Mouse (Mus musculus): ENCODE measurements around the gene A430005L14Rik. TPM values are rescaled to one million over a fixed set of nuclear protein-coding genes. Genes with fewer than 3 reads are reported as not detected.

The A430005L14Rik gene
- total and polyA plus RNA-seq, 2 experiments = 46.9 to 53.2 TPM

DNA sequence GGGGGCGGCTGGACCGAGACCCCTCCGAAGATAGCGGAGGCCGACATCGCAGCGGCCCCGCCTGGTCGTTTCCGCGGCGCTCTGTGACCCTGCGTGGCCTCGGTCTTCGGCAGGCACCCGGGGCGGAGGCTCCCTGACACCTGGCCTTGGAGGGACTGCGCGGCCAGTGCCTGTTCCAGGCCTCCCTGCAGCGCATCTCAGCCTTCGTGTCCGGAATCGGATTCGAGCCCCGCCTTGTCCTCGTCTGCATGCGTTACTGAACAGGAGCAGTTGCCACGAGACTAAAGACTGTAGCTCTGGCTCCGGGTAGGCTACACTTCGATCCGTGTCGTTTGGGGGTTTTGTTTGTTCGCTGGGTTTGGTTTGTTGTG is 18.2 kb downstream of the A430005L14Rik start:
- Histone ChIP-seq H3K9ac (ENCODE audit: low read depth, low read length) (peak overlapping the region; percentile 76), H3K4me1 (ENCODE audit: control insufficient read depth, insufficient read depth, low read length) (peaks cover 5% of the 10 kb centered on the region), H3K27ac (replicated peaks; ENCODE audit: insufficient read depth, low read depth, low read length) (peak overlapping the region; percentile 11), H3K36me3 (ENCODE audit: control insufficient read depth, insufficient read depth, low read length) (peaks cover 6% of the 10 kb centered on the region; the same call in 1 of the 2 replicates), H3K27me3 (ENCODE audit: control insufficient read depth, insufficient read depth, low read length) (no peaks in the 10 kb centered on the region), H3K79me2 (ENCODE audit: control insufficient read depth, insufficient read depth, low read length) (peaks cover 3% of the 10 kb centered on the region; the same call in 1 of the 2 replicates), H3K4me3 (ENCODE audit: insufficient read depth, low read depth, low read length) (peak overlapping the region; percentile 76)
- DNase-seq (ENCODE audit: extremely low read depth, low read depth, low spot score) = peak; percentile 29
- TF ChIP-seq CTCF (IDR thresholded peaks at IDR 0.05; ENCODE audit: low read depth, low read length) (no peak), POLR2A (IDR thresholded peaks at IDR 0.05; ENCODE audit: extremely low read depth, insufficient read depth, low read length) (no peak)
- under 1% methylated on average over 33 of the region's 33 CpGs for WGBS

DNA sequence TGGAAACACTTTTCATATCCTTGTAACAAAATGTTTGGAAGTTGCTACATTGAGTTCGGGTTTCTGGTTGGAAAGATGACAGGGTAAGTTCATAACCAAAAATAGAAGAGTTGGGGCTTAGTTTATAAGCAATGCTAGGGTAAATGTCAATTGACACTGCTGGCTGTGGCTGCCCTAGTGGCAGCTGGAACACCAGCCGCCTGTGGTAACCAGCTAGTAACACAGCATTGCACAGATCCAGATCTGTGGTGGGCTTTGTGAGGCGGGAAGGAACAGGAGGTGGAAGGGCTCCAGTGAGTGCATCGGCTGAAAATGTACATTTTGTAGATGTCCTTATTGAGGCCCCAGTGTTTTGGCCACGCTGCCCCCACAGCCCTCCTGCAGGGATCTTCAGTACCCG is 18.7 kb downstream of the A430005L14Rik start:
- no peak overlapping the region for H3K27ac ChIP-seq (replicated peaks; ENCODE audit: insufficient read depth, low read depth, low read length)
- DNase-seq (ENCODE audit: extremely low read depth, low read depth, low spot score) = no peak
- H3K79me2 ChIP-seq (ENCODE audit: control insufficient read depth, insufficient read depth, low read length) = peaks cover 3% of the 10 kb centered on the region; the same call in 1 of the 2 replicates
- H3K9ac ChIP-seq (ENCODE audit: low read depth, low read length) = no peak overlapping the region
- H3K27me3 ChIP-seq (ENCODE audit: control insufficient read depth, insufficient read depth, low read length) = no peaks in the 10 kb centered on the region
- peaks cover 5% of the 10 kb centered on the region for H3K4me1 ChIP-seq (ENCODE audit: control insufficient read depth, insufficient read depth, low read length)
- no peak overlapping the region for H3K4me3 ChIP-seq (ENCODE audit: insufficient read depth, low read depth, low read length)
- 40% methylated on average over 6 of the region's 6 CpGs for WGBS
- H3K36me3 ChIP-seq (ENCODE audit: control insufficient read depth, insufficient read depth, low read length) = peaks cover 6% of the 10 kb centered on the region; the same call in 1 of the 2 replicates
- no peak for TF ChIP-seq CTCF (IDR thresholded peaks at IDR 0.05; ENCODE audit: low read depth, low read length)
- no peak for TF ChIP-seq POLR2A (IDR thresholded peaks at IDR 0.05; ENCODE audit: extremely low read depth, insufficient read depth, low read length)

- H3K27me3 ChIP-seq (ENCODE audit: control insufficient read depth, insufficient read depth, low read length) = no peaks in the 10 kb centered on the region
These were observed 22.2 kb downstream of the A430005L14Rik start for GRCm38 (mm10) chr4:153979243-153979642.

GRCm38 (mm10) chr4:153980470-153980869 is 23.4 kb downstream of the A430005L14Rik start:
- no peak for DNase-seq (ENCODE audit: extremely low read depth, low read depth, low spot score)
- no peak for TF ChIP-seq POLR2A (IDR thresholded peaks at IDR 0.05; ENCODE audit: extremely low read depth, insufficient read depth, low read length)
- TF ChIP-seq CTCF (IDR thresholded peaks at IDR 0.05; ENCODE audit: low read depth, low read length) = no peak
- 90% methylated on average over 11 of the region's 11 CpGs for WGBS
- Histone ChIP-seq H3K27ac (replicated peaks; ENCODE audit: insufficient read depth, low read depth, low read length) (no peak overlapping the region), H3K9ac (ENCODE audit: low read depth, low read length) (no peak overlapping the region), H3K27me3 (ENCODE audit: control insufficient read depth, insufficient read depth, low read length) (no peaks in the 10 kb centered on the region), H3K36me3 (ENCODE audit: control insufficient read depth, insufficient read depth, low read length) (peaks cover 12% of the 10 kb centered on the region; the same call in 1 of the 2 replicates), H3K79me2 (ENCODE audit: control insufficient read depth, insufficient read depth, low read length) (peaks cover 3% of the 10 kb centered on the region; the same call in 1 of the 2 replicates), H3K4me3 (ENCODE audit: insufficient read depth, low read depth, low read length) (no peak overlapping the region), H3K4me1 (ENCODE audit: control insufficient read depth, insufficient read depth, low read length) (peaks cover 3% of the 10 kb centered on the region)

More at GRCm38 (mm10) chr4:153979243-153979642, 22.2 kb downstream of the A430005L14Rik start:
- TF ChIP-seq CTCF (IDR thresholded peaks at IDR 0.05; ENCODE audit: low read depth, low read length) (no peak), POLR2A (IDR thresholded peaks at IDR 0.05; ENCODE audit: extremely low read depth, insufficient read depth, low read length) (no peak)
- Histone ChIP-seq H3K79me2 (ENCODE audit: control insufficient read depth, insufficient read depth, low read length) (peaks cover 3% of the 10 kb centered on the region; the same call in 1 of the 2 replicates), H3K4me3 (ENCODE audit: insufficient read depth, low read depth, low read length) (no peak overlapping the region), H3K36me3 (ENCODE audit: control insufficient read depth, insufficient read depth, low read length) (peaks cover 9% of the 10 kb centered on the region; the same call in 1 of the 2 replicates), H3K9ac (ENCODE audit: low read depth, low read length) (no peak overlapping the region), H3K4me1 (ENCODE audit: control insufficient read depth, insufficient read depth, low read length) (peaks cover 3% of the 10 kb centered on the region), H3K27ac (replicated peaks; ENCODE audit: insufficient read depth, low read depth, low read length) (no peak overlapping the region)
- DNase-seq (ENCODE audit: extremely low read depth, low read depth, low spot score) = no peak
- 85% methylated on average over 10 of the region's 10 CpGs for WGBS

DNA sequence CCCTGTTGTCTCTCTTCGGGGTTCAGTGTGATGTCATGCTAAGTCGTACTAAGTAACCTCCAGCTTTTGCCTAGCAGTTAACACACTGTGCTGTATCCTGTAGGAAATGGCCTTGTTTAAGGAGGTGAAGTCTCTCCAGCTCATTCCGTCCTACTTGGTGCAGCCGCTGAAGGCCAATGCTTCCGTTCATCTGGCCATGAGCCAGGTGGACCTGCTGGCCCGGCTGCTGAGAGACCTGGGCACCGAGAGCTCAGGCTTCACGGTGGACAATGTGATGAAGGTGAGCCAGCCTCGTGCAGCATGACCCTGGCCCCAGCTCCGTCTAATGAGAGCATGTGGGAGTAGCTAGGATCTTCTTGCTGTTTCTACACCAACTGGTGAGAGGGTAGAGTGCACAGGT is 35.7 kb downstream of the A430005L14Rik start:
- H3K79me2 ChIP-seq (ENCODE audit: control insufficient read depth, insufficient read depth, low read length) = no peaks in the 10 kb centered on the region
- peaks cover 19% of the 10 kb centered on the region; the same call in 1 of the 2 replicates for H3K36me3 ChIP-seq (ENCODE audit: control insufficient read depth, insufficient read depth, low read length)
- H3K27me3 ChIP-seq (ENCODE audit: control insufficient read depth, insufficient read depth, low read length) = no peaks in the 10 kb centered on the region
- no peak for DNase-seq (ENCODE audit: extremely low read depth, low read depth, low spot score)
- no peaks in the 10 kb centered on the region for H3K4me1 ChIP-seq (ENCODE audit: control insufficient read depth, insufficient read depth, low read length)
- no peak overlapping the region for H3K4me3 ChIP-seq (ENCODE audit: insufficient read depth, low read depth, low read length)
- H3K9ac ChIP-seq (ENCODE audit: low read depth, low read length) = no peak overlapping the region
- TF ChIP-seq CTCF (IDR thresholded peaks at IDR 0.05; ENCODE audit: low read depth, low read length) = no peak
- TF ChIP-seq POLR2A (IDR thresholded peaks at IDR 0.05; ENCODE audit: extremely low read depth, insufficient read depth, low read length) = no peak
- H3K27ac ChIP-seq (replicated peaks; ENCODE audit: insufficient read depth, low read depth, low read length) = no peak overlapping the region
- 82% methylated on average over 10 of the region's 10 CpGs for WGBS

GRCm38 (mm10) chr4:153993505-153993904 is 36.5 kb downstream of the A430005L14Rik start:
- Histone ChIP-seq H3K36me3 (ENCODE audit: control insufficient read depth, insufficient read depth, low read length) (peaks cover 20% of the 10 kb centered on the region; the same call in 1 of the 2 replicates), H3K27ac (replicated peaks; ENCODE audit: insufficient read depth, low read depth, low read length) (no peak overlapping the region), H3K4me3 (ENCODE audit: insufficient read depth, low read depth, low read length) (no peak overlapping the region), H3K79me2 (ENCODE audit: control insufficient read depth, insufficient read depth, low read length) (no peaks in the 10 kb centered on the region), H3K27me3 (ENCODE audit: control insufficient read depth, insufficient read depth, low read length) (no peaks in the 10 kb centered on the region), H3K4me1 (ENCODE audit: control insufficient read depth, insufficient read depth, low read length) (no peaks in the 10 kb centered on the region), H3K9ac (ENCODE audit: low read depth, low read length) (no peak overlapping the region)
- DNase-seq (ENCODE audit: extremely low read depth, low read depth, low spot score) = no peak
- TF ChIP-seq CTCF (IDR thresholded peaks at IDR 0.05; ENCODE audit: low read depth, low read length) (no peak), POLR2A (IDR thresholded peaks at IDR 0.05; ENCODE audit: extremely low read depth, insufficient read depth, low read length) (no peak)
- 93% methylated on average over 8 of the region's 8 CpGs for WGBS
